Mouse (Mus musculus): ENCODE results near the gene Dab2ip.

The Dab2ip gene

GRCm38 (mm10) chr2:35715485-35715884 lies 157.4 kb downstream of the Dab2ip start:
- DNase-seq (ENCODE audit: low read depth, low spot score): no peak

- DNase-seq (ENCODE audit: low read depth, low spot score): no peak
Measured at GRCm38 (mm10) chr2:35716175-35716574, 158.1 kb downstream of the Dab2ip start.

- no peak for DNase-seq (ENCODE audit: low read depth, low spot score)
Measured at GRCm38 (mm10) chr2:35718003-35718500, 160.0 kb downstream of the Dab2ip start.

- no peak for DNase-seq (ENCODE audit: low read depth, low spot score)
Measured at GRCm38 (mm10) chr2:35718662-35719061, 160.6 kb downstream of the Dab2ip start.

GRCm38 (mm10) chr2:35719230-35720005 lies 161.4 kb downstream of the Dab2ip start:
- DNase-seq (ENCODE audit: low read depth, low spot score): no peak

GRCm38 (mm10) chr2:35720104-35720503 lies 162.0 kb downstream of the Dab2ip start:
- no peak for DNase-seq (ENCODE audit: low read depth, low spot score)

GRCm38 (mm10) chr2:35720550-35720949 lies 162.5 kb downstream of the Dab2ip start:
- no peak for DNase-seq (ENCODE audit: low read depth, low spot score)

GRCm38 (mm10) chr2:35720956-35721355 lies 162.9 kb downstream of the Dab2ip start:
- no peak for DNase-seq (ENCODE audit: low read depth, low spot score)

- DNase-seq (ENCODE audit: low read depth, low spot score): no peak
Measured at GRCm38 (mm10) chr2:35722821-35723220, 164.8 kb downstream of the Dab2ip start.

- no peak for DNase-seq (ENCODE audit: low read depth, low spot score)
Measured at GRCm38 (mm10) chr2:35723267-35723666, 165.2 kb downstream of the Dab2ip start.

- no peak for DNase-seq (ENCODE audit: low read depth, low spot score)
Measured at GRCm38 (mm10) chr2:35723691-35724090, 165.6 kb downstream of the Dab2ip start.

GRCm38 (mm10) chr2:35728633-35729032 lies 170.6 kb downstream of the Dab2ip start:
- no peak for DNase-seq (ENCODE audit: low read depth, low spot score)

- DNase-seq (ENCODE audit: low read depth, low spot score): no peak
Measured at GRCm38 (mm10) chr2:35729077-35730065, 171.3 kb downstream of the Dab2ip start.

- no peak for DNase-seq (ENCODE audit: low read depth, low spot score)
Measured at GRCm38 (mm10) chr2:35731671-35732449, 173.8 kb downstream of the Dab2ip start.

- no peak for DNase-seq (ENCODE audit: low read depth, low spot score)
Measured at GRCm38 (mm10) chr2:35735001-35735400, 176.9 kb downstream of the Dab2ip start.

GRCm38 (mm10) chr2:35736061-35736460 lies 178.0 kb downstream of the Dab2ip start:
- no peak for DNase-seq (ENCODE audit: low read depth, low spot score)

GRCm38 (mm10) chr2:35737467-35738027 lies 179.5 kb downstream of the Dab2ip start:
- DNase-seq (ENCODE audit: low read depth, low spot score): no peak

GRCm38 (mm10) chr2:35739669-35740254 lies 181.7 kb downstream of the Dab2ip start:
- DNase-seq (ENCODE audit: low read depth, low spot score): no peak

GRCm38 (mm10) chr2:35745876-35746275 lies 187.8 kb downstream of the Dab2ip start:
- DNase-seq (ENCODE audit: low read depth, low spot score): no peak

GRCm38 (mm10) chr2:35746638-35747037 lies 188.6 kb downstream of the Dab2ip start:
- DNase-seq (ENCODE audit: low read depth, low spot score): no peak
